Mouse (Mus musculus): ENCODE data around the gene 3110082I17Rik.

Gene 3110082I17Rik

DNA sequence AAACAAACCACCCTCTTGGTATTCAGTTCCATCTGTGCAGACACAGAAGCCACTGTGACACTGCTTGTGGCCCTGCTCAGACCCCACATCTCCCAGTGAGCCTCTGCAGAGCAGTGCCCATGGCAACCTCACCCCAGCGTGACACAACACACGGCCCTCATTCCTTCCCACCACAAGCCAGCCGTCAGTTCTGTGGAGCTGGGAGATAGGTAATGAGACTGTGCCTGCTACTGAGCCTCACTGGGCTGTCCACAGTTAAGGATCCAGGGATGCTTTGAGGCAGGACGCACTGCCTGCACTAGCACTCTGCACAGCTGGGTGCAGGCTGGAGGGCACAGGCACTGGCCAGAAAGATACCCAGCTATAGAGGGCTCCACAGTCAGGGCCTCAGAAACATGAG is 10.4 kb downstream of the 3110082I17Rik start:
- no peak for DNase-seq (ENCODE audit: low spot score)

DNA sequence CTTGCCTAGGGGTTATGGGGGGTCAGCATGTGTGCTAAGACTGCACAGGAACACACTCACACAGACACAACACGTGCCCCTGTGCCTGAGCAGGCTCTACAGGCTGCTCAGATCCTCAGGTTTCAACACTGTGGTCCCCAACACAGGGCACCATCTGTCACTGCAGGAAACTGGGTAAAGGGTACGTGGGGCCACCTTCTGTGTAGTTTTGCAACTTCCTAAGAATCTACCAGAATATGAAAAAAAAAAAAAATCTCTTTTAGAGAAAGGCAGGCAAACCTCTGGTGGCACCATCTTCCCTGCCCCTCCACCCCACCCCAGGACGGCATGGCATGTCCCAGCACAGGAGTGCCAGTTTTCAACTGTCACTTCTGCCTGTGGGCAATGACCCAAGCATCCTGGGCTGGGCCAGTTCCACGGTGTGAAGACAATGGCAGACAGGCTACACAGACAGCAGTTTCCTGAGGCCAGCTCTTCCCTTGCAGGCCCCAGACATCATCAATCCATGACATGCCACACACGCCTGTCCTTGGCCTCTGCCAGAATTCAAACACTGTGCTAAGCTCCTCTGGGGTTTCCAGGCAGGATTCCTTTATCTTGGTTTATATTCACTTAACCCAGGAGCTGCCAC is 11.1 kb downstream of the 3110082I17Rik start:
- DNase-seq (ENCODE audit: low spot score): no peak

DNA sequence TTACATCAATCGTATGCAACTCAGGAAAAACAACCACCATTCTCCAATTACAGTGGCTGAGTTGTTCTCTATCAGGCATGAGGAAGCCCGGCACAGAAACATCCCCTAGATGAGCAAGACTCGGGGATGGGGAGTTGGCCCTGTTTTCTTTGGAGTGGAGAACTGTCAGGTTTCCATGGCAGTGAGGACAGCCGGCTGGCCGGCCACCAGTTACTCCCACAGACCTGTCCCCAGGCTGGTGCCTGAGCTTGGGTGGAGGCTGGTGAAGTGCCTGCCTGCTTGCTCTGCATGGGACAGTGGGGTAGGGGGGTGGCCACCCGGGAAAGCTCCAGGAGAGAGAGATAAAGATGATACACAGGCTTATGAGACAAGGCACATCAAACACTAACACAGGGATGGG is 12.3 kb downstream of the 3110082I17Rik start:
- DNase-seq (ENCODE audit: low spot score): no peak

DNA sequence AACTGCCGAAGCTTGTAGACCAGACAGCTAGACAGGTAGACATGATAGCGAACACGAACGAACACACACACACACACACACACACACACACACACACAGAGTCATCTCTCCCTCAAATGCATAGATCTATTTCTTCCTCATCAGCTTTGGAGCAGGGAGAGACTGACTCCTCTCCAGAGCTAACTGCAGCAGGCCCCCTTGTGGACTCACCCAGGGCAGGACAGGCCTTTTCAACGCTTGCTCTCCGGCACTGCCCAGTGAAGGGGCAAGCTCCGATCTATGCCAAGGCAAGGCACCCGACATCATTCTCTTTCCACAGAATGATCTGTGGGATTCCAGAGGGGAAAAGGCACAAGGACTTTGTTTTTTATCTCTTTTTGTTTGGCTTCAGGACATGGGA is 15.1 kb downstream of the 3110082I17Rik start:
- DNase-seq (ENCODE audit: low spot score): no peak

DNA sequence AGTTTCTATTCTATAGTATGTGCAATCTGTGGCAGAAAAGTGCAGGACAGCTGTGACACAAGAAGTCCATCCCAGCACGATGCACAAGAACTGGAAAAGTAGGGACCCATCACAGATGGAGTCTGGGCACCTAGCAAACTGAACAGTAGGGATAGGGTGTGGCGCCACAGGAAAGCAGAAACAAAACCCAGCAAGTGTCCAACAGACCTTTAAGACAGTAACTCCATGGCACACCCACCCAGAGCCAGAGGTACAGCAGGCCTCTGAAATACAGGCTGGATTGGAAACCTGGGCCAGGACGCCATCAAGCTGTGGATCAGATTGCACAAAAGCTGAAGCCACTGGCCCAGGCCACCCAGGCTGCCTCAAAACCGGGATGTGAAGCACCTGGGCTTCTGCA is 17.4 kb downstream of the 3110082I17Rik start:
- DNase-seq (ENCODE audit: low spot score): no peak

DNA sequence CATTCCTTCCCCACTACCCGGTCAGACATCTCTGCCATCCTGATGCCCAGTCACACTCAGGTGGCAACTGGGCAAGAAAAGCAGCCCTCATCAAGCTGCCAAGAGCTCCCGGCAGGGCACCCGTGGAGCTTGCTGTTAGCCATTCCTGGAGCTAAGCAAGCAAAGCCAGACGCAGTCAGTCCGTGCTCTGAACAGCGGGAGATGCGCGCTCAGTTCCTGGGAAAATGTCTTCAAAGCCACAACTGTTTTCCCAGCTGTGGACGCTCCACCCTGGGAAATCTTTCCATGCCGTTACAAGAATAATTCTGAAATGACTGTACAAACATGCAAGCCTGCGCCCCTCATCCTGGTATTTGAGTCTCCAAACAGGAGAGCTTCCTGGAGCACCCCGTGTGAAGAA is 17.9 kb downstream of the 3110082I17Rik start:
- DNase-seq (ENCODE audit: low spot score): no peak

DNA sequence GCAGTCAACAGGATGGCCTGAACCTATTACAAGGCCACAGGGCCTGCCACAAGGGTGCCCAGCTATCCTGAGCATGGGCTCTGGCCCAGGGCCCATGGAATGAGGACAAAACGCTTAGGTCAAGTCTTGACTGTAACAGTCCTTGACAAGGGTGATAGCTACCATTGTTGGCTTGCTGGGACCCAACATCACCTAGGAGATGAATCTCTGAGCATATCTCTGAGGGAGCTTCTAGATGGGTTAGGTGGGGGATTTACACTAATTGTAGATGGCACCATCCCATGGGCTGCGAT is 18.7 kb downstream of the 3110082I17Rik start:
- no peak for DNase-seq (ENCODE audit: low spot score)

DNA sequence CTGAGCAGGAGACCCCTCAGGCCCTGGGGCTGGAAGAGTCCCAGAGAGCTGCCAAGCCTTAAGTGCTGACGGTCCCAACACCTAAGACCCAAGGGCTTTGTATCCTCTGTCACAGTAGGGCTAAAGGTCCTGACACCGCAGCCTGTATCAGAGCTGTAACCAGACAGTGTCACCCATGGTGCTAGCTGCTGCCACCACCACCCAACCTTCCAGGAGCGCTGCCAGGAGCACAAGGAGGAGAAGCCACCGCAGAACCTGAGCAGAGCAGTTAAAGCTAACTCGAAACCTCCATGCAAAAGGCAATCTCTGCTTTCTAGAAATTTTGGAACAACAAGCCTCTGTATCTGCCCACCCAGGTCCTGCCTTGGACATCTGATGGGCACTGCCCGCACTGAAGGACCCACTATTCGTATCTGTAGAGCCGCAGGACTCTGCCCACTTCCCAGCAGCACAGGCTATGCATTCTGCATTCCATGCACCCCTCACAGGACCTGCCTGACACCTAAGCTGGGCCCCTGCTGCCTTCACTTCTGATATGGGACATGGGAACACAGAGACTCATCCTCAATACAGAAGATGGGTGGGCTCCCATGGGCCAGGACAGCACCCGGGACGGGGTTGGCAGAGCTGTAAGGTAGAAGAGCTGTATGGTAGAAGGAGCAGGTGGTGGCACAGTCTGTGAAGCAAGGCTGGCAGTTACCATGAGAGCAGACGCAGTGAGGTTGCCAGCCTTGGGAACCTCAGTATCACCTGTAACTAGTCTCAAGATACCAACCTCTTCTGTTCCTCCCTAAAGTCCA is 19.2 kb downstream of the 3110082I17Rik start:
- no peak for DNase-seq (ENCODE audit: low spot score)

DNA sequence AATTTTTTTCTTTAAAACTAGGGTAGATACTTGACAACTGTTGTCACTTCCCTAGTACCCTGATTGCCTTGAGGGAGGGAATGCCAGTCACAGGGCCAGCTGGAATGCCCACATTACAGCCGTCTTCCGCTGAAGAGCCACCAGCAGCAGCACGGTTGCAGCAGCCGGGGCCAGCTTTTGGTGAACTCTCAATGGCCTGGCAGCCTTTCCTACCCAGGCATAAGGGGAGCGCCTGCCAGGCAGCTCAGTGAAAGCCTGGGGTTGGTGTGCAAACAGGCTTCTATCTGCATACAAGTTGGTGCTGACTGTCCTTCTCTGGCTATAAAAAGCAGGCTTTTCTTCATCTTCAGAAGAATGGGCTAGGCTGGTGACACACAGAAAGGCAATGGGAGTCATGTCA is 19.9 kb downstream of the 3110082I17Rik start:
- DNase-seq (ENCODE audit: low spot score): no peak

DNA sequence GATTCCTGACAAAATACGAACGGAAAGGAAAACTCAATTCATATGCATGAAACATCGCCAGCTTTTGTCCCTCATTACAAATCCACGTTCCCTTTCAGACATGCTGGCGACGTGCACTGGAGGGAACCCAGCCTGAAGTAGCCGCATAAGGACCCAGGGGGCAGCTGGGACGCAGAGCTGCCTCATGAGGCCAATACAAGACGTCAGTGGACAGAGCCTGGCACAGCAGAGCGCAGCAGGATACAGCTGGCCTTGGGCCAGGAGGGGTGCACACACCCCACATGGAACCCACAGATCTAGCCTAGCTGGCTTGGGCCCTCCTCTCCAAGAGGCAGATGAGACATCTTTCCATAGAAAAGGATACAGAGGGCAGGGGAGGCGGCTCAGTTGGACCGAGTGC is 21.9 kb downstream of the 3110082I17Rik start:
- no peak for DNase-seq (ENCODE audit: low spot score)

DNA sequence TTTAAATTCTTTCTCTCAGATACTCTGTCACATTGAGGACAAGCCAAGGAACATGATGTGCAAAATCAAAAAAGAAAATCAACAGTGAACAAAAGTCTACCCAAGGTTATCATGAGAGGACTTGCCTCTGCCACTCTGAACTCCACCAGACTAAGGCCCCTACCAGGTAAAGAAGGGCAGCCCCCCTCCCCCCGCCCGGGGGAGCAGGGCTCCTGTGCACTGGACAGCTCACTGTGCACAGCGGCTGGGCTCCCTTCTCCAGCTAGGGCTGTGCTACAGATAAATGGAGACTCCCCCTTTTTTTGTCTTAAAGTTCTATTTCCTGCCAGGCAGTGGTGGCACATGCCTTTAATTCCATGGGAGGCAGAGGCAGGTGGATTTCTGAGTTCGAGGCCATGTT is 22.6 kb downstream of the 3110082I17Rik start:
- DNase-seq (ENCODE audit: low spot score): no peak

DNA sequence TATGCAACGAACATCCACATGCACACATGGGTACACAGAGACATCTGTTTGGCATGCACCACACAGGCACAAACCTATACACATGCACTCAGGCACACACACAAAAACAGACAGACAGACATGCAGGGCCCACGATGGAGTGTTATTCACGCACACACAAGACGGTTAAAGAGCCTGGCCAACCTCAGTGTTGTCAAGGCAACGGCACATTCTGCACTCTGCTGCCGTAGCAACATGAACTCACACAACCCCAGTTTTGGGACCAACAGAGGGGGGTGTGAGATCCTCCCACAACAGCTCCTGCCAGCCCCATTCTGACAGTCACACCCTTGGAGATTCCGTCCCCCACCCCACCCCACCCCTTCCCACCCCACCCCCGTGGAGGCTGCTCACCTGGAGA is 25.4 kb downstream of the 3110082I17Rik start:
- no peak for DNase-seq (ENCODE audit: low spot score)

DNA sequence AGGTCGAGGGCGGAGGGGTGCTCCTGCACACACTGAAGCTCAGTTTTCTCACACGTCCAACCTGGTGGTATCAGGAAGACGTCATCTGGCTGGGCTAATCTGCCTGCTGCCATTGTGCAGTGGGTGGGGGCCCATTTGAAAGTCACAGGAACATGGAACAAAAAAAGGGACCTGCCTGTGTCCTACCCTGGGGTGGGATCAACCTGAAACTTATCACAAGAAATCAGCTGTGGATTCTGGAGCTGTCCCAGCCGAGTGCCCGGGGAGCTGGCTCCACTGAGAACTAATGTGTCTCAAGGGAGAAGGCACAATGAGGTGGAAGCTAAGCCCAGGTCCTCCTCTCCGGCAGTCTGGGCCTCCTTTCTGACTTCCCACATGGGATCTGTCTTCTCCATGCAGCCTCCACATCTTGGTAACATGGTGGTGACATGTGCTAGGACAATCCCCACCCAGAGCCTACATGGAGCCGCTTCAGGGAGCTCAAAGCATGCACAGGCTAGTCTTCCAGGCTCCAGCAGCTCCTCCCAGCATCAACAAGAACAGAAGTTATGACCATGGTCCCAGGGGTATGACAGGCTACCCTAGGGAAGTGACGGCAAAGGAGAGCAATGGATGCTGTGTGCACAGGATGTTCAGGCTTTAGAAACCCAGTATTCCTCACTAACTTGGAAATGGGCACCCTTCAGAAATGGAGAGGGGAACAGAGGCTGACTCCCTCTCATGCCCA is 26.3 kb downstream of the 3110082I17Rik start:
- no peak for DNase-seq (ENCODE audit: low spot score)

DNA sequence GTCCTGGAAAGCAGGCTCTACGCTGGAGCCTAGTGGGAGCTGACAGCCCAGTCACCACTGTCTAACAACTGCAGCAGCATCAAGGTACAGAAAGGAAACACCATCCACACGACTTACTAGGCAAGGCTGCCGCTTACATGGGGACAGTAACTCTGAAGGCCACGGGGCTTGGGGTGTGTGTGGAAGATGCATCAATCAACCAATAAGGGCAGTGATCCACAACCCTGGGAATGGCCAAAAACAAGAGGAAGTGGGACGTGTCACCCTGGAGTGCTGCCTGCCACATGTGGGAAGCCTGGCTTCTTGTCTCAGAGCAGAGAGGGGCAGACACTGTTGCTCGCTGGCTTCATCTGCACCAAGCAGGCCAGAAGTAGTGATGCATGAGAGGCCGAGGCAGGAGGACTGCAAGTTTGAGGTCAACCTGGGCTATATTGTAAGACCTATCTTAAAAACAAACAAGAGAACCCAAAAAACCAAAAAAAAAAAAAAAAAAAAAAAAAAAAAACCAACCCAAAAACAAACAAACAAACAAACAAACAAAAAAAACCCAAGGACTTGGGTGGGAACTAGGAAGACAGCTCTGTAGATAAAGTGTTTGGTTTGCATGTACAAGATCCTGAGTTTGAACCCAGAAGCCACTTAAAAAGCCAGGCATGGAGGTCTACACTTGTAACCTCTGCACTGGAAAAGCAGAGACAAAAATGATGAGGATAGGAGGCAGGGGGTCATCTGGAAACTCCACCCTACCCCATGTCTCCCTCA is 27.4 kb downstream of the 3110082I17Rik start:
- DNase-seq (ENCODE audit: low spot score): no peak

DNA sequence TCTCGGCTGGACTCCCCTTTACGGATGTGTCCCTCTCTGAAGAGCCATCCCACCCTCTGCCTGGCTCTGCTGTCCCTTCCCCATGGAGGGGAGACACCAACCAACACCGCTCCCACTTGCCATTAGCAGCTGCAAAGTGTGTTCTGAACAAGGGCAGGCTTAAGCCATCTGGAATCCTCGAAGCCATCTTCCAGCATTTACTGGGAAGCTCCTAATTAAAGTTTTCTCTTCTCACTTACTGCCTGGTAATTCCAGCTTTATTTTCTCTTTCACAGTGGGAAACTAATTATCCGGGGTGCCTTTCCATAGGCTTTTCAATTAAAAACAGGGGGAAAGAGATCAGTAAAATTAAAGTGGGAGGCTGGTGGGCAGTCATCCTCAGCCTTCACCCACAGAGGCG is 28.0 kb downstream of the 3110082I17Rik start:
- DNase-seq (ENCODE audit: low spot score): no peak

DNA sequence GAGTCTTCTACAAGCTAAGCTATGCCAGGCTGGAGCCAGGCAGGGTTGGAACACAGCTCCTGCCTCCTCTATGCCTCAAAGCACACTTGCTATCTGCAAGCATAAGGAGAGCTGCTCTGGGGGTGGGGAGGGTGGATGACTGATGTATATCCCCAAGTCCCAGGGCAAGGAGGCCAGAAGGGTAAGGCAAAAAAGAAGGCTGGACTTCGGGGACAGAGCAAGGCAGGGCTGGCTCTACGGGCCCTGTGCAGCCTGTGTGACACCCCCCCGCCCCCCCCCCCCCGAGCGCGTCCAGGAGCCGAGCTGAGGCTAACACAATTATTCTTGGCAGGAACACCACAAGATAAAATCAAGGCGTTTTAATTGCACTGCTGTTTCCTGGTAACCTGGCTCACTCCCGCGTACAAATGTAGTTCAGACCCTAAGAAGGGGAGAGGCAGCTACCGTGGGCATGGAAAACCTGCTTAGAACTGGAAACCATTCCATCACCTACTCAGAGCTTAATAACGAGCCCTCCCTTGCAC is 30.4 kb downstream of the 3110082I17Rik start:
- DNase-seq (ENCODE audit: low spot score): no peak

DNA sequence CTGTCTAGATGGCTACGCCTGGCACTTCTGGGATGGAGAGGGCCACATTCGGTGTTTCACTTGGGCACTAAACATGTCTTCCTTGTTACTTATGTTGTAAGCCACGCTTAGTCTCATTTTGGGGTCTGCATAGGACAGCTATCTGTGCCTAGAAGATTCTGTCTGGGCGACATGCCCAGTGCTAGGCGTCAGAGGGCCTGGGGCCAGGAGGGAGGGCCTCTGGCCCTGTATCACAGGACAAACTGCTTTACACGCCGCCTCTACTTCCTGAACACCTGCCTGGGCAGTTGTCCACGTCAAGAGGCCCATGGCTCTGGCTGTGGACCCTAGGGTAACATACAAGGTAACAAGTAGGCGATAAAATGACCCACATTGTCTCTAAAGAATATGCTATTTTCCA is 32.3 kb downstream of the 3110082I17Rik start:
- no peak for DNase-seq (ENCODE audit: low spot score)

DNA sequence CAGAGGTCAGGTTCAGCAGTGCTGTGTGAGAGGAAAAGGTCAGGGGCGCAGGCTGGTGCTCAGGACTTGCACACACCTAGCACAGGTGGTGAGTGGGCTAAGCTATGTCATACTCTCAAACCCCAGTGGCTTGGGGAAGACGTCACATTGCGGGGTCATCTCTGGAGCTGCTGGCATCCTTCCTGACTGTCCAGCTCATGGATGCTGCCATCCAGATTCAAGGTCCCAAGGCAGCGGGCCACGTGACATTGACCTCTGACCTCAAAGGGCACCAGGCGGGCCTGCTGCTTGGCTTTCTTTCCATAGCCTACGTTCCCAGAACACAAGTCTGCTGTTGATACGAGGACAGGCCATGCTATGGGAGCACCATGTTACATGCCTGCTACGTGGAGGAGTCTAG is 33.3 kb downstream of the 3110082I17Rik start:
- no peak for DNase-seq (ENCODE audit: low spot score)

DNA sequence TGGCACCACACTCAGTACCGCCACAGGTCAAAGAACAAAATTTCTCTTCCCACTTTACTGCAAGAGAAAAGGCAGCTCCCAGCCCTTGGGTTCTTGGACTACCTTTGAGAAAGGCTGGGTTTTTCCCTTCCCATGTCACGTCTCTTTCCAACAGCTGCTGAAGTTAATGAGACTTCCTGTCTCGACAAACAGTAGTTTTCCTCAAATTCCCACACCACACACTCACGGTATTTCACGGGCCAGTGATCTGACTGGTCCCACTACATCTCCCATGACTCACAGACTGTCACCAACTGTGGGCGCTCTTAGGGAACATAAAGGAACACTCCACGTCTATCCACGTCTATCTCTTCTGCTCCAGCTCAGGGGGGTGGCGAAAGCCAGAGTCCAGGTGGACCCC is 35.1 kb downstream of the 3110082I17Rik start:
- no peak for DNase-seq (ENCODE audit: low spot score)

DNA sequence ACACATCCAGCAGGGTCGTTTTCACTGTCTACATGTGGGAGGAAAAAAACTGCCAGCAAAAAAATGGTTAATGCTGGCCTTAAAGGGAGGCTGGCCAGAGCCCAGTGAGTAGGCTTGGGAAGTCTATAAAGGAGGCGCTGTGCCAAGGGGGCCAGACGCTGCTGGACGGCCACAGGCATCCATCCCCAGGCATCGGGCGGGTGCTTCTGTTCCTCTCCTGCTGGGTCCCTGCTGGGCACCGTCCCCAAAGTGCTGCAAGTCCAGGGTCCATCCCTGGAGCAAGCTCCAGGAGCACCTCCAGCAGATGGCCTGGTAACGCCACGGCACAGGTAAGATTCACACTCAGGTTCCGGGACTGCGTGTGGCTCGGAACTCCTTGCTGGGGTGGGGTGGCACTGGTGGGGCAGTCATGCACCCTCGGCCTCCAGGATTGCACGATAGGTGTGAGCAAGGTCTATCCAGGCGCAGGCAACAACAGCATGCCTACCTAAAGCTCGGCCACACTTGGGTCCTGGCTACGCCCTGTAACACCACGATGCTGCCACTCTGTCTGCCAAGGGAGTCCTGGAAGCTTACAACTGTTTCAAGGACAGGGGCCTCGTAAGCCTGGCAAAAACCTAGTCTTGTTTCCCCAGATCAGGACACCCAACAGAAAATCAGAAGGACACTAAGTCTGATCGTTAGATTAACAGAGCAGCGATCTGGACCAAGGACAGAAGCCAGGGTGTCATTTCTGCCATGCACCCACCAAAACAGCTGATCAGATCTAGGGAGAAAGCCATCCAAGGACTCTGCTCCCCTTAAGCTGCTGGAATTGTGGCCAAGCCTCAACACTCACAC is 37.1 kb downstream of the 3110082I17Rik start, which contains the start of gene Gper1:
Gene Gper1, plus strand, starts transcription at position 126 of the 840 bp plus-strand sequence.
- DNase-seq (ENCODE audit: low spot score): no peak

DNA sequence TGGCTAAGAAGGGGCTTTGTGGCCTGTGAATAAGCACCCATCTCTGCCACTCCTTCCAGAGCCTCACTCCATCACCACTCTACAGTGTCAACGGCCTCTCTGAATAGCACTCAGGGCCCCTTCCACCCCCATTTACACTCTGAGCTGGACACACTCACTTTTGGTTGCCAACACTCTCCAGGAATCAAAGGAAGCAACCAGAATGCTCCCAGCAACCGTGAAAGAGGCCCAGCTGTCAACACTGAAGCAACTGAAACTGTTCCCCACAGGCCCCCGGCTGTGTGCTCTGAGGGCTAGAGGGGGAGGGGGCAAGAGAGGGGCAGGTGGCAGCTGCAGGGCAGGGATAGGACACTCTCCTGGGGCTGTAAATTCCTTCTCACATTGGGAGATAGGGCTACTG is 41.7 kb downstream of the 3110082I17Rik start:
- no peak for DNase-seq (ENCODE audit: low spot score)

Data from urinary bladder, postnatal 10 days (tissue).